Mouse (Mus musculus) MEL (cell line): ENCODE measurements around the gene Mxra7. TPM values are rescaled to one million over a fixed set of nuclear protein-coding genes. Genes with fewer than 3 reads are reported as not detected.
"Not testable (repeated sequence)": the region's sequence is repeated elsewhere in the genome, so short reads cannot be mapped to it uniquely, and the experiment has no call there.

Experiments
- DNase-seq: peaks from one replicate; pipeline ENCODE4 v3.0.0; 2011; ENCODE audit warnings: low read depth, low spot score
- H3K27ac ChIP-seq: 2 replicates; pipeline ENCODE4 v1.5.1; 2012; ENCODE audit warnings: low read depth, mild to moderate bottlenecking, control low read depth, low read length, moderate library complexity; ENCODE audit not compliant: control insufficient read depth
- H3K27me3 ChIP-seq, 2 experiments: fragments of 150-350 bp in 1 of 2; sonication (generic) in 1 of 2; 2 replicates each; pipeline ENCODE4 v1.6.1; 2012; ENCODE audit warnings: low read length in 2 of 2, mild to moderate bottlenecking in 2 of 2, improper control_type of control experiment in 1 of 2, moderate library complexity in 1 of 2; ENCODE audit not compliant: insufficient read depth in 2 of 2, control insufficient read depth in 1 of 2
- H3K36me3 ChIP-seq, 2 experiments: 2 replicates each; pipeline ENCODE4 v1.6.1; 2012 to 2014; ENCODE audit warnings: low read length in 2 of 2, improper control_type of control experiment in 1 of 2, inconsistent platforms in 1 of 2, mild to moderate bottlenecking in 1 of 2; ENCODE audit not compliant: insufficient read depth in 2 of 2, control insufficient read depth in 1 of 2
- H3K4me1 ChIP-seq, 2 experiments: fragments of 150-350 bp in 1 of 2; sonication (generic) in 1 of 2; 2 replicates each; pipeline ENCODE4 v1.6.1; 2012; ENCODE audit warnings: low read length in 2 of 2, improper control_type of control experiment in 1 of 2, mild to moderate bottlenecking in 1 of 2; ENCODE audit not compliant: insufficient read depth in 2 of 2, control insufficient read depth in 1 of 2
- H3K4me3 ChIP-seq, 2 experiments: fragments of 150-350 bp in 1 of 2; sonication (generic) in 1 of 2; 2 replicates each; pipeline ENCODE4 v1.5.1; 2012; ENCODE audit warnings: low read depth in 2 of 2, low read length in 2 of 2, mild to moderate bottlenecking in 2 of 2, moderate library complexity in 2 of 2, control low read depth in 1 of 2, improper control_type of control experiment in 1 of 2; ENCODE audit not compliant: control insufficient read depth in 1 of 2, insufficient read depth in 1 of 2
- H3K79me2 ChIP-seq: 2 replicates; pipeline ENCODE4 v1.6.1; 2012; ENCODE audit warnings: mild to moderate bottlenecking, low read length, moderate library complexity; ENCODE audit not compliant: control insufficient read depth, poor library complexity, insufficient read depth
- H3K9ac ChIP-seq: 2 replicates; pipeline ENCODE4 v1.6.1; 2012; ENCODE audit warnings: low read depth, mild to moderate bottlenecking, control low read depth, low read length, moderate library complexity; ENCODE audit not compliant: control insufficient read depth, poor library complexity, severe bottlenecking
- H3K9me3 ChIP-seq: fragments of 150-350 bp; sonication (generic); replicated peaks from 2 replicates; pipeline ENCODE4 v1.6.1; 2012; ENCODE audit warnings: mild to moderate bottlenecking, low read length, improper control_type of control experiment, moderate library complexity; ENCODE audit not compliant: insufficient read depth
- BHLHE40 ChIP-seq: IDR thresholded peaks from 2 replicates; pipeline ENCODE4 v1.6.1; 2012; ENCODE audit warnings: low read depth, mild to moderate bottlenecking, inconsistent platforms, low read length, improper control_type of control experiment, borderline replicate concordance
- CHD2 ChIP-seq: IDR thresholded peaks from 2 replicates; pipeline ENCODE4 v1.6.1; 2011; ENCODE audit warnings: low read length, improper control_type of control experiment
- CTCF ChIP-seq, 3 experiments: IDR thresholded peaks in 2 of 3; conservative IDR thresholded peaks in 1 of 3; 2 replicates each; pipeline ENCODE4 v1.5.1; 2011 to 2012; ENCODE audit warnings: low read length in 3 of 3, low read depth in 2 of 3, mild to moderate bottlenecking in 2 of 3, improper control_type of control experiment in 1 of 3, inconsistent platforms in 1 of 3, mixed read lengths in 1 of 3, moderate library complexity in 1 of 3; ENCODE audit not compliant: control insufficient read depth in 1 of 3, insufficient read depth in 1 of 3, poor library complexity in 1 of 3, severe bottlenecking in 1 of 3
- E2F4 ChIP-seq: IDR thresholded peaks from 2 replicates; pipeline ENCODE4 v1.6.1; 2011; ENCODE audit warnings: low read depth, low read length, improper control_type of control experiment, borderline replicate concordance
- ELF1 ChIP-seq: IDR thresholded peaks from 2 replicates; pipeline ENCODE4 v1.6.1; 2014; ENCODE audit warnings: low read depth, mild to moderate bottlenecking, inconsistent platforms, low read length, improper control_type of control experiment, moderate library complexity
- EP300 ChIP-seq, 2 experiments: IDR thresholded peaks; 2 replicates each; pipeline ENCODE4 v1.6.1; 2011; ENCODE audit warnings: improper control_type of control experiment in 2 of 2, low read length in 2 of 2, low read depth in 1 of 2, mild to moderate bottlenecking in 1 of 2
- ETS1 ChIP-seq: IDR thresholded peaks from 2 replicates; pipeline ENCODE4 v1.6.1; 2012; ENCODE audit warnings: low read depth, mild to moderate bottlenecking, inconsistent platforms, low read length, improper control_type of control experiment, moderate library complexity
- GATA1 ChIP-seq: IDR thresholded peaks from 2 replicates; pipeline ENCODE4 v1.6.1; 2011; ENCODE audit warnings: low read depth, low read length, improper control_type of control experiment
- HCFC1 ChIP-seq: IDR thresholded peaks from 2 replicates; pipeline ENCODE4 v1.6.1; 2012; ENCODE audit warnings: low read depth, mild to moderate bottlenecking, inconsistent platforms, low read length, improper control_type of control experiment, moderate library complexity
- JUND ChIP-seq: IDR thresholded peaks from 2 replicates; pipeline ENCODE4 v1.6.1; 2011; ENCODE audit warnings: low read depth, mild to moderate bottlenecking, improper control_type of control experiment, low read length
- KAT2A ChIP-seq: conservative IDR thresholded peaks from 2 replicates; pipeline ENCODE4 v1.6.1; 2012; ENCODE audit warnings: low read depth, low read length, improper control_type of control experiment, inconsistent platforms
- MAFK ChIP-seq: IDR thresholded peaks from 2 replicates; pipeline ENCODE4 v1.6.1; 2011; ENCODE audit warnings: low read depth, mild to moderate bottlenecking, low read length, improper control_type of control experiment, borderline replicate concordance
- MAX ChIP-seq: IDR thresholded peaks from 2 replicates; pipeline ENCODE4 v1.6.1; 2011; ENCODE audit warnings: low read length, improper control_type of control experiment
- MXI1 ChIP-seq: IDR thresholded peaks from 2 replicates; pipeline ENCODE4 v1.6.1; 2011; ENCODE audit warnings: mild to moderate bottlenecking, low read depth, low read length, improper control_type of control experiment
- MYB ChIP-seq: IDR thresholded peaks from 2 replicates; pipeline ENCODE4 v1.6.1; 2011; ENCODE audit warnings: mild to moderate bottlenecking, low read depth, low read length, improper control_type of control experiment
- MYC ChIP-seq: IDR thresholded peaks from 2 replicates; pipeline ENCODE4 v1.6.1; 2011; ENCODE audit warnings: low read depth, mild to moderate bottlenecking, low read length, improper control_type of control experiment, moderate library complexity
- NELFE ChIP-seq: IDR thresholded peaks from 2 replicates; pipeline ENCODE4 v1.6.1; 2011; ENCODE audit warnings: low read depth, low read length, improper control_type of control experiment
- NRF1 ChIP-seq: IDR thresholded peaks from 2 replicates; pipeline ENCODE4 v1.6.1; 2014; ENCODE audit warnings: low read depth, mild to moderate bottlenecking, inconsistent platforms, low read length, improper control_type of control experiment, moderate library complexity; ENCODE audit not compliant: poor library complexity, insufficient read depth, severe bottlenecking
- POLR2A ChIP-seq, 2 experiments: IDR thresholded peaks; 2 replicates each; pipeline ENCODE4 v1.6.1; 2011 to 2012; ENCODE audit warnings: low read length in 2 of 2, mild to moderate bottlenecking in 2 of 2, control low read depth in 1 of 2, improper control_type of control experiment in 1 of 2, low read depth in 1 of 2, moderate library complexity in 1 of 2; ENCODE audit not compliant: control insufficient read depth in 1 of 2, insufficient read depth in 1 of 2, poor library complexity in 1 of 2
- POLR2AphosphoS2 ChIP-seq: IDR thresholded peaks from 2 replicates; pipeline ENCODE4 v1.6.1; 2011; ENCODE audit warnings: low read length, improper control_type of control experiment
- TCF12 ChIP-seq: IDR thresholded peaks from 2 replicates; pipeline ENCODE4 v1.6.1; 2014; ENCODE audit warnings: low read depth, mild to moderate bottlenecking, inconsistent platforms, low read length, improper control_type of control experiment, moderate library complexity
- UBTF ChIP-seq: IDR thresholded peaks from 2 replicates; pipeline ENCODE4 v1.6.1; 2012; ENCODE audit warnings: low read depth, mild to moderate bottlenecking, inconsistent platforms, low read length, improper control_type of control experiment, moderate library complexity, borderline replicate concordance; ENCODE audit not compliant: insufficient read depth
- USF2 ChIP-seq, 2 experiments: IDR thresholded peaks; 2 replicates each; pipeline ENCODE4 v1.6.1; 2011 to 2012; ENCODE audit warnings: improper control_type of control experiment in 2 of 2, low read length in 2 of 2, borderline replicate concordance in 1 of 2, inconsistent platforms in 1 of 2, low read depth in 1 of 2, mild to moderate bottlenecking in 1 of 2; ENCODE audit not compliant: insufficient read depth in 1 of 2
- ZC3H11A ChIP-seq: IDR thresholded peaks from 2 replicates; pipeline ENCODE4 v1.6.1; 2012; ENCODE audit warnings: low read depth, mild to moderate bottlenecking, inconsistent platforms, low read length, improper control_type of control experiment
- ZKSCAN1 ChIP-seq: IDR thresholded peaks from 2 replicates; pipeline ENCODE4 v1.6.1; 2012; ENCODE audit warnings: low read depth, mild to moderate bottlenecking, inconsistent platforms, low read length, improper control_type of control experiment, moderate library complexity
- ZMIZ1 ChIP-seq: IDR thresholded peaks from 2 replicates; pipeline ENCODE4 v1.6.1; 2012; ENCODE audit warnings: low read depth, mild to moderate bottlenecking, inconsistent platforms, low read length, improper control_type of control experiment, moderate library complexity
- ZNF384 ChIP-seq: IDR thresholded peaks from 2 replicates; pipeline ENCODE4 v1.6.1; 2012; ENCODE audit warnings: low read depth, mild to moderate bottlenecking, inconsistent platforms, low read length, improper control_type of control experiment
- polyA plus RNA-seq, 2 experiments: library from polyadenylated mRNA; stranded (reverse) in 1 of 2; unstranded in 1 of 2; fragments of >175 nt in 1 of 2; fragments of >200 nt in 1 of 2; gene quantifications; 2 replicates each; pipeline versions ENCODE4 v1.2.1 to v1.2.4; 2012; ENCODE audit warnings: low replicate concordance in 2 of 2, low read depth in 1 of 2; ENCODE audit not compliant: insufficient read length in 2 of 2, insufficient read depth in 1 of 2, missing spikeins in 1 of 2
- total RNA-seq: library from RNA; depleted of rRNA; stranded (reverse); fragments of 300-350 nt; gene quantifications from 2 replicates; pipeline ENCODE4 v1.2.3, GENCODE M21; 2012

Gene Mxra7
- total and polyA plus RNA-seq, 3 experiments = 2.7 to 9.3 TPM; not detected in 1

GRCm38 (mm10) chr11:116848877-116849178 is 21.0 kb upstream of the Mxra7 start:
- H3K9me3 ChIP-seq, H3K4me3 ChIP-seq, H3K27me3 ChIP-seq: not testable (repeated sequence)
- 0 out of 2 replicates have a peak overlapping the region, but pooled peaks have one; percentile 0 for H3K9ac ChIP-seq
- peak in 1 of 2 experiments; percentile 28; a peak in 1 of 4 replicates for TF ChIP-seq POLR2A (IDR thresholded peaks at IDR 0.05; ENCODE audit: control insufficient read depth in 1 of 2, insufficient read depth in 1 of 2, low read depth in 1 of 2, low read length in 2 of 2, poor library complexity in 1 of 2)
- TF ChIP-seq POLR2AphosphoS2 = 0 out of 2 replicates have a peak, but pooled peaks have one; percentile 60
- 0 out of 2 replicates have a peak overlapping the region, but pooled peaks have one; percentile 5 for H3K27ac ChIP-seq
- DNase-seq = peak; percentile 59
- H3K4me1 ChIP-seq = peaks cover 5 to 13% of the 10 kb centered on the region in 2 experiments; a peak in 3 of 4 replicates
- H3K36me3 ChIP-seq = peaks cover 21 to 47% of the 10 kb centered on the region in 2 experiments
- peaks cover 62% of the 10 kb centered on the region for H3K79me2 ChIP-seq

- Histone ChIP-seq H3K9me3 (no peaks in the 10 kb centered on the region), H3K4me1 (peaks cover 5 to 13% of the 10 kb centered on the region in 2 experiments; a peak in 3 of 4 replicates), H3K9ac (0 out of 2 replicates have a peak overlapping the region, but pooled peaks have one; percentile 0), H3K27me3 (no peaks in the 10 kb centered on the region), H3K79me2 (peaks cover 63% of the 10 kb centered on the region), H3K36me3 (peaks cover 21 to 47% of the 10 kb centered on the region in 2 experiments), H3K4me3 (no peak overlapping the region), H3K27ac (no peak overlapping the region)
- DNase-seq = peak; percentile 66
- TF ChIP-seq ZKSCAN1 = peak; percentile 47; the same call in 1 of the 2 replicates
- TF ChIP-seq KAT2A = no peak
- TF ChIP-seq CTCF (IDR thresholded peaks at IDR 0.05 in 2 of 3, conservative IDR thresholded peaks at IDR 0.05 in 1 of 3; ENCODE audit: control insufficient read depth in 1 of 3, insufficient read depth in 1 of 3, low read depth in 2 of 3, low read length in 3 of 3, poor library complexity in 1 of 3, severe bottlenecking in 1 of 3) = no peak
- no peak for TF ChIP-seq NRF1
- TF ChIP-seq ETS1 = no peak
- TF ChIP-seq MXI1 = 0 out of 2 replicates have a peak, but pooled peaks have one; percentile 38
- no peak for TF ChIP-seq USF2 (IDR thresholded peaks at IDR 0.05; ENCODE audit: borderline replicate concordance in 1 of 2, insufficient read depth in 1 of 2, low read depth in 1 of 2, low read length in 2 of 2)
- peak; percentile 77 for TF ChIP-seq POLR2AphosphoS2
- no peak for TF ChIP-seq ZC3H11A
- no peak for TF ChIP-seq MAFK
- TF ChIP-seq MAX = no peak
- TF ChIP-seq ZNF384 = no peak
- 0 out of 2 replicates have a peak, but pooled peaks have one; percentile 48 for TF ChIP-seq JUND
- TF ChIP-seq EP300 (IDR thresholded peaks at IDR 0.05; ENCODE audit: low read depth in 1 of 2, low read length in 2 of 2) = 0 out of 4 replicates have a peak, but pooled peaks of 1 of the 2 experiments have one; percentile 10
- peak; percentile 42; the same call in 1 of the 2 replicates for TF ChIP-seq CHD2
- 0 out of 2 replicates have a peak, but pooled peaks have one; percentile 8 for TF ChIP-seq MYC
- TF ChIP-seq MYB = peak; percentile 37; the same call in 1 of the 2 replicates
- no peak for TF ChIP-seq ELF1
- peak; percentile 34; the same call in 1 of the 2 replicates for TF ChIP-seq NELFE
- TF ChIP-seq HCFC1 = peak; percentile 37; the same call in 1 of the 2 replicates
- no peak for TF ChIP-seq E2F4
- TF ChIP-seq TCF12 = no peak
- TF ChIP-seq ZMIZ1 = peak; percentile 30
- no peak for TF ChIP-seq GATA1
- no peak for TF ChIP-seq BHLHE40
- no peak for TF ChIP-seq UBTF
- peak; percentile 31 to 36; a peak in 1 of 4 replicates for TF ChIP-seq POLR2A (IDR thresholded peaks at IDR 0.05; ENCODE audit: control insufficient read depth in 1 of 2, insufficient read depth in 1 of 2, low read depth in 1 of 2, low read length in 2 of 2, poor library complexity in 1 of 2)
Observed at GRCm38 (mm10) chr11:116848086-116848876, 20.4 kb upstream of the Mxra7 start.
